Mouse (Mus musculus): ENCODE measurements at regions not wholly inside any gene's neighbourhood (a gene's known extent, or its start where the extent isn't known, plus 50 kb on each side); places are given as distances from the start of the nearest gene placed in this dataset.

- TF ChIP-seq CTCF (IDR thresholded peaks at IDR 0.05): no peak
- DNase-seq: no peak
- intact Hi-C loops (cut with DNase I): no loop called here
- Histone ChIP-seq H3K27ac (no peak overlapping the region), H3K4me3 (no peak overlapping the region)
Measured at GRCm38 (mm10) chr6:99898077-99898476, 171.9 kb upstream of the Prok2 start.

DNA sequence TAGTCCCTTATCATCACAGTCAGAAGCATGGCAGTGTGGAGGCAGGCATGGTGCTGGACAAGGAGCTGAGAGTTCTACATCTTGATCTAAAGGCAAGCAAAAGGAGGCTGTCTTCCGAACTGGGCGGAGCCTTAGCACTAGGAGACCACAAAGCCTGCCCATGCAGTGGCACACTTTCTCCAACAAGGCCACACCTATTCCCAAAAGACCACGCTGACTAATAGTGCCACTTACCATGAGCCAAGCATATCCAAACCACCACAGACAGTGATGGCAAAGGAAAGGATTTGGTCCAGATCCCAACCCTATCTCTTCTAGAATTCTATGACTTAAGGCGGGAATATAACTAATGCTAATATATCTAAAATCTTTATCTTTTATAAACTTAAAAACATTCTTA lies 169.4 kb upstream of the Prok2 start:
- Histone ChIP-seq H3K27ac (no peak overlapping the region), H3K4me3 (no peak overlapping the region)
- no peak for TF ChIP-seq CTCF (IDR thresholded peaks at IDR 0.05)
- no peak for DNase-seq
- intact Hi-C loops (cut with DNase I): no loop called here

- DNase-seq: no peak
- TF ChIP-seq CTCF (IDR thresholded peaks at IDR 0.05): no peak
- Histone ChIP-seq H3K4me3 (no peak overlapping the region), H3K27ac (no peak overlapping the region)
- intact Hi-C loops (cut with DNase I): no loop called here
Measured at GRCm38 (mm10) chr6:99893936-99894335, 167.7 kb upstream of the Prok2 start.

DNA sequence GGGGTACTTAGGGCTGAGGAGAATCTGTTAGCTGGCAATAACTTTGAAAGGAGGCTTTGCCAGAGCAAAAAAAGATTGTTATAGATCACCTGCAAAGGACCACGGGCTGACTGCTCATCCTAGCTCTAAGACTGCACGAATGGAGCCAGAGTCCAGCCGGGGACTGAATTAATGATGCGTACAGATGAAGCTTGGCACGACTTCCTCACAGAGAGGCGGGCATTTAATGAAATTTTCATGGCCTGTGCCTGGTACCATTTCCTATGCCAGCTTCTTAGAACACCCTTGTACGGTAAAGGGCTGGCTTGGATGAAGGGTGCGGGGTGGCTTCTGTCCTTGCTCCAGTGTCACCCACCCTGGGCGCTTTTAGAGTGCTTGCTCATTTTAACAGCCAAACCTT lies 166.0 kb upstream of the Prok2 start:
- H3K4me3 ChIP-seq: no peak overlapping the region
- TF ChIP-seq CTCF (IDR thresholded peaks at IDR 0.05): no peak
- no peak for DNase-seq
- no peak overlapping the region for H3K27ac ChIP-seq
- intact Hi-C loops (cut with DNase I): no loop called here

GRCm38 (mm10) chr6:99891790-99892189 lies 165.6 kb upstream of the Prok2 start:
- intact Hi-C loops (cut with DNase I): no loop called here
- Histone ChIP-seq H3K4me3 (no peak overlapping the region), H3K27ac (no peak overlapping the region)
- no peak for TF ChIP-seq CTCF (IDR thresholded peaks at IDR 0.05)
- DNase-seq: no peak

DNA sequence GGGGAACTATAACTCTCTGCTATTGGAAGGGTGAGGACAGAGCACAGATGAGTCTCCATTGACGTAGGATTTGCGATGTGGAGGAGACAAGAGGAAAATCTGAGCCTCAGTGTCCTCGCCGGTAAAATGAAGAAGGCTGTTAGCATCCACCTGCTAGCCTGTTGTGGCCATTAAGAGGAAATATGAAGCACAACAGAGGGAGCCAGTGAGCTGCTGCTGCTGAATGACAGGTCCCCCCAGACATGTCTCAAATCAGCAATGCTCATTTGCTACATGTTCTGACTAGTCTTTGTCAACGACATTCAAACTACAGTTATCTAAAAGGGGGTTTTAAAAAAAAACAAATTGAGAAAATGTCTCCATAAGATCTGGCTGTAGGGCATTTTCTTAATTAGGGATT lies 164.6 kb upstream of the Prok2 start:
- no peak overlapping the region for H3K27ac ChIP-seq
- no peak; the same call in 1 of the 2 replicates for TF ChIP-seq CTCF (IDR thresholded peaks at IDR 0.05)
- H3K4me3 ChIP-seq: no peak overlapping the region
- DNase-seq: no peak
- intact Hi-C loops (cut with DNase I): no loop called here

GRCm38 (mm10) chr6:99889055-99889454 lies 162.9 kb upstream of the Prok2 start:
- intact Hi-C loops (cut with DNase I): no loop called here
- no peak for DNase-seq
- no peak overlapping the region for H3K4me3 ChIP-seq
- TF ChIP-seq CTCF (IDR thresholded peaks at IDR 0.05): no peak
- no peak overlapping the region for H3K27ac ChIP-seq

DNA sequence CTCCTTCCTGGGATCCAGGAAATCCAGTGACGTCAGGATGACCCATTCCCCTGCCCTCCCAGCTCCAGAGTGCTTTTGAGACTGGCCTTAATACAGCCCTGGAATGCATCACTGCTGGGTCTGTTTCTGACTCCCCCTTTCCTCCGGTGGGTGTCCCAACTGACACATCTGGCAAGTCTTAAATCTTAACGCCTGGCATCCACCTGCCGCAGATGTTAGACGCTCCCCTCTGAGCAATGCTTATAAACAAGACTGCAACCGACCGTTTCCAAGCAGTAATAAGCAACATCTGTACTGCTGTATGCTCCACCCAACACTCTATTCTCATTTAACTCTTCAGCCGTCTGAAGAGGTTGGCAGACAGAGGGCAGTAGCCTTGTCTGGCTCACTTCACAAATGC lies 161.7 kb upstream of the Prok2 start:
- Histone ChIP-seq H3K4me3 (no peak overlapping the region), H3K27ac (no peak overlapping the region)
- no peak for DNase-seq
- intact Hi-C loops (cut with DNase I): no loop called here
- TF ChIP-seq CTCF (IDR thresholded peaks at IDR 0.05): no peak

- no peak overlapping the region for H3K27ac ChIP-seq
Measured at GRCm38 (mm10) chr6:99884755-99885154, 158.6 kb upstream of the Prok2 start.

DNA sequence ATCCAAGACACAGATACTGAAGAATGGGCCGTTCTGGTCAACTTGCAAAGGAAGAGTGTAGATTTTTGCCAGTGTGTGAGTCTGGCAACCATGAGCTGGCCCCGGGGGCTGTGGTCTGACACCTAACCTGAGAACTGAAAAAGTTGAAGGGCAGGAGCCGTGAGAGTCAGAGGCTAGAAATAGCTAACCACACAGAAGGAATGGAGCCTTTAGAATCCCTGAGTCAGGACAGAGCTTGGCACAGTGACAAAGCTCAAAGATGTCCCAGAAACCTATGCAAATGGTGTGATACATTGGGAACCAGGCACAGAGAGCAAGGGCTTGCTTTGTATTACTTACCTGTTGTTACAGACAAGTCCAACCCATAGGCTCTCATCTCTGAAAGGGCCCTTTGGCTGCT lies 157.9 kb upstream of the Prok2 start:
- no peak for DNase-seq
- no peak overlapping the region for H3K27ac ChIP-seq

More at GRCm38 (mm10) chr6:99884755-99885154, 158.6 kb upstream of the Prok2 start:
- no peak for DNase-seq
- intact Hi-C loops (cut with DNase I): no loop called here
- no peak overlapping the region for H3K4me3 ChIP-seq
- TF ChIP-seq CTCF (IDR thresholded peaks at IDR 0.05): no peak

DNA sequence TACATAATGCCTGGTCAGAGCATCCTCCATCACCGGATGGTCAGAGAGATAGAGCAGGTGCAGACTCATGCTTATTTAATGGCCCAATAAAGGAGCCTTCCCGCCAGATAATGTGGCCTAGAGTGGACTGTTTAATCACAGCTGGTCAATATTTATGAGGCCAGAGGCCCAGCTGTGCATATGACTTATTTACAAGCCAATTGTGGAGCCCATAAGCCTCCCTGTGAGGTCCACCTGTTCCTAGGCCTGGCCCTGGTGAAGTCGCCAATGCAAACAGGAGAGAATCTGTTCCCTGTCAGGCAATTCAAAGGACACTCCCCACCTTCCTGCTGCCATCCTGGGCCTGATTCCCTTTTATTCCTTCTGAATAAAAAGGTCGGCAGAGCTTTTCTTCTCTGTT lies 155.4 kb upstream of the Prok2 start:
- intact Hi-C loops (cut with DNase I): no loop called here
- H3K27ac ChIP-seq: no peak overlapping the region
- no peak for TF ChIP-seq CTCF (IDR thresholded peaks at IDR 0.05)
- DNase-seq: no peak
- no peak overlapping the region for H3K4me3 ChIP-seq

More for the DNA sequence above, 157.9 kb upstream of the Prok2 start:
- TF ChIP-seq CTCF (IDR thresholded peaks at IDR 0.05): no peak
- intact Hi-C loops (cut with DNase I): no loop called here
- no peak overlapping the region for H3K4me3 ChIP-seq

GRCm38 (mm10) chr6:99874852-99875251 lies 148.7 kb upstream of the Prok2 start:
- intact Hi-C loops (cut with DNase I): no loop called here
- H3K27ac ChIP-seq: no peak overlapping the region
- no peak for DNase-seq
- no peak overlapping the region for H3K4me3 ChIP-seq
- no peak for TF ChIP-seq CTCF (IDR thresholded peaks at IDR 0.05)

GRCm38 (mm10) chr6:99874029-99874428 lies 147.8 kb upstream of the Prok2 start:
- no peak overlapping the region for H3K27ac ChIP-seq
- no peak for TF ChIP-seq CTCF (IDR thresholded peaks at IDR 0.05)
- DNase-seq: no peak
- no peak overlapping the region for H3K4me3 ChIP-seq
- intact Hi-C loops (cut with DNase I): no loop called here

- intact Hi-C loops (cut with DNase I): no loop called here
- Histone ChIP-seq H3K27ac (no peak overlapping the region), H3K4me3 (no peak overlapping the region)
- DNase-seq: no peak
- no peak for TF ChIP-seq CTCF (IDR thresholded peaks at IDR 0.05)
Measured at GRCm38 (mm10) chr6:99866061-99866460, 139.9 kb upstream of the Prok2 start.

DNA sequence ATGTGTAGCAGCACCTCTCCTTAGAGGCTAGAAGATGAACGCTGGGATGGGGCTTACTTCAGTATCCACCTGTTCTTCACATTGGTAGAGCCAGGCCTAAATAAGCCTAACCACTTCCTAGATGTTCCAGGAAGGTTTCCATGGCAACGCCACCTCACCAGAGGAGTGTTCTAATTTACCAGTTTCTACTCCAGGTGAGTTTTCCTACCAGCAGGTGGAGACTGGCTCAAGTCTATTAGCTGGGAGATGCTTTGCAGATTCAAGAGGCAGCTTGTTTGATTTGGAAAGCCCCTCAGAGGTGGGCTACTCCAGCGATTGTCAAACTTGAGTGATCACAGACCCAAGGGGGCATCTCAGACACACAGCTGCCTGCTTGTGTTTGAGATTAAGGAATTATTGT lies 138.8 kb upstream of the Prok2 start:
- Histone ChIP-seq H3K27ac (no peak overlapping the region), H3K4me3 (no peak overlapping the region)
- intact Hi-C loops (cut with DNase I): no loop called here
- TF ChIP-seq CTCF (IDR thresholded peaks at IDR 0.05): peak; percentile 4; the same call in 1 of the 2 replicates
- no peak for DNase-seq

All from gastrocnemius, adult 2 months (tissue).